Mouse (Mus musculus) MEL (cell line): Measurements from ENCODE around the gene Olfr53. TPM values are rescaled to one million over a fixed set of nuclear protein-coding genes. Genes with fewer than 3 reads are reported as not detected.
"Not testable (repeated sequence)": the region's sequence is repeated elsewhere in the genome, so short reads cannot be mapped to it uniquely, and the experiment has no call there.

ENCODE experiments used
- DNase-seq: peaks from one replicate; pipeline ENCODE4 v3.0.0; 2011; ENCODE audit warnings: low read depth, low spot score
- H3K27ac ChIP-seq: 2 replicates; pipeline ENCODE4 v1.5.1; 2012; ENCODE audit warnings: low read depth, mild to moderate bottlenecking, control low read depth, low read length, moderate library complexity; ENCODE audit not compliant: control insufficient read depth
- H3K27me3 ChIP-seq, 2 experiments: fragments of 150-350 bp in 1 of 2; sonication (generic) in 1 of 2; 2 replicates each; pipeline ENCODE4 v1.6.1; 2012; ENCODE audit warnings: low read length in 2 of 2, mild to moderate bottlenecking in 2 of 2, improper control_type of control experiment in 1 of 2, moderate library complexity in 1 of 2; ENCODE audit not compliant: insufficient read depth in 2 of 2, control insufficient read depth in 1 of 2
- H3K36me3 ChIP-seq, 2 experiments: 2 replicates each; pipeline ENCODE4 v1.6.1; 2012 to 2014; ENCODE audit warnings: low read length in 2 of 2, improper control_type of control experiment in 1 of 2, inconsistent platforms in 1 of 2, mild to moderate bottlenecking in 1 of 2; ENCODE audit not compliant: insufficient read depth in 2 of 2, control insufficient read depth in 1 of 2
- H3K4me1 ChIP-seq, 2 experiments: fragments of 150-350 bp in 1 of 2; sonication (generic) in 1 of 2; 2 replicates each; pipeline ENCODE4 v1.6.1; 2012; ENCODE audit warnings: low read length in 2 of 2, improper control_type of control experiment in 1 of 2, mild to moderate bottlenecking in 1 of 2; ENCODE audit not compliant: insufficient read depth in 2 of 2, control insufficient read depth in 1 of 2
- H3K4me3 ChIP-seq, 2 experiments: fragments of 150-350 bp in 1 of 2; sonication (generic) in 1 of 2; 2 replicates each; pipeline ENCODE4 v1.5.1; 2012; ENCODE audit warnings: low read depth in 2 of 2, low read length in 2 of 2, mild to moderate bottlenecking in 2 of 2, moderate library complexity in 2 of 2, control low read depth in 1 of 2, improper control_type of control experiment in 1 of 2; ENCODE audit not compliant: control insufficient read depth in 1 of 2, insufficient read depth in 1 of 2
- H3K79me2 ChIP-seq: 2 replicates; pipeline ENCODE4 v1.6.1; 2012; ENCODE audit warnings: mild to moderate bottlenecking, low read length, moderate library complexity; ENCODE audit not compliant: control insufficient read depth, poor library complexity, insufficient read depth
- H3K9ac ChIP-seq: 2 replicates; pipeline ENCODE4 v1.6.1; 2012; ENCODE audit warnings: low read depth, mild to moderate bottlenecking, control low read depth, low read length, moderate library complexity; ENCODE audit not compliant: control insufficient read depth, poor library complexity, severe bottlenecking
- H3K9me3 ChIP-seq: fragments of 150-350 bp; sonication (generic); replicated peaks from 2 replicates; pipeline ENCODE4 v1.6.1; 2012; ENCODE audit warnings: mild to moderate bottlenecking, low read length, improper control_type of control experiment, moderate library complexity; ENCODE audit not compliant: insufficient read depth
- CHD1 ChIP-seq: IDR thresholded peaks from 2 replicates; pipeline ENCODE4 v1.6.1; 2012; ENCODE audit warnings: low read depth, mild to moderate bottlenecking, inconsistent platforms, low read length, improper control_type of control experiment
- CTCF ChIP-seq, 3 experiments: IDR thresholded peaks in 2 of 3; conservative IDR thresholded peaks in 1 of 3; 2 replicates each; pipeline ENCODE4 v1.5.1; 2011 to 2012; ENCODE audit warnings: low read length in 3 of 3, low read depth in 2 of 3, mild to moderate bottlenecking in 2 of 3, improper control_type of control experiment in 1 of 3, inconsistent platforms in 1 of 3, mixed read lengths in 1 of 3, moderate library complexity in 1 of 3; ENCODE audit not compliant: control insufficient read depth in 1 of 3, insufficient read depth in 1 of 3, poor library complexity in 1 of 3, severe bottlenecking in 1 of 3
- E2F4 ChIP-seq: IDR thresholded peaks from 2 replicates; pipeline ENCODE4 v1.6.1; 2011; ENCODE audit warnings: low read depth, low read length, improper control_type of control experiment, borderline replicate concordance
- ELF1 ChIP-seq: IDR thresholded peaks from 2 replicates; pipeline ENCODE4 v1.6.1; 2014; ENCODE audit warnings: low read depth, mild to moderate bottlenecking, inconsistent platforms, low read length, improper control_type of control experiment, moderate library complexity
- HCFC1 ChIP-seq: IDR thresholded peaks from 2 replicates; pipeline ENCODE4 v1.6.1; 2012; ENCODE audit warnings: low read depth, mild to moderate bottlenecking, inconsistent platforms, low read length, improper control_type of control experiment, moderate library complexity
- MAFK ChIP-seq: IDR thresholded peaks from 2 replicates; pipeline ENCODE4 v1.6.1; 2011; ENCODE audit warnings: low read depth, mild to moderate bottlenecking, low read length, improper control_type of control experiment, borderline replicate concordance
- MAX ChIP-seq: IDR thresholded peaks from 2 replicates; pipeline ENCODE4 v1.6.1; 2011; ENCODE audit warnings: low read length, improper control_type of control experiment
- MAZ ChIP-seq: IDR thresholded peaks from 2 replicates; pipeline ENCODE4 v1.6.1; 2012; ENCODE audit warnings: low read depth, mild to moderate bottlenecking, inconsistent platforms, low read length, improper control_type of control experiment
- MYC ChIP-seq: IDR thresholded peaks from 2 replicates; pipeline ENCODE4 v1.6.1; 2011; ENCODE audit warnings: low read depth, mild to moderate bottlenecking, low read length, improper control_type of control experiment, moderate library complexity
- POLR2A ChIP-seq, 2 experiments: IDR thresholded peaks; 2 replicates each; pipeline ENCODE4 v1.6.1; 2011 to 2012; ENCODE audit warnings: low read length in 2 of 2, mild to moderate bottlenecking in 2 of 2, control low read depth in 1 of 2, improper control_type of control experiment in 1 of 2, low read depth in 1 of 2, moderate library complexity in 1 of 2; ENCODE audit not compliant: control insufficient read depth in 1 of 2, insufficient read depth in 1 of 2, poor library complexity in 1 of 2
- RAD21 ChIP-seq: IDR thresholded peaks from 2 replicates; pipeline ENCODE4 v1.6.1; 2011; ENCODE audit warnings: mild to moderate bottlenecking, low read depth, low read length, improper control_type of control experiment
- TAL1 ChIP-seq: IDR thresholded peaks from 2 replicates; pipeline ENCODE4 v1.6.1; 2012; ENCODE audit warnings: mild to moderate bottlenecking, inconsistent platforms, low read length, moderate library complexity, mixed read lengths
- TCF12 ChIP-seq: IDR thresholded peaks from 2 replicates; pipeline ENCODE4 v1.6.1; 2014; ENCODE audit warnings: low read depth, mild to moderate bottlenecking, inconsistent platforms, low read length, improper control_type of control experiment, moderate library complexity
- USF1 ChIP-seq: IDR thresholded peaks from 2 replicates; pipeline ENCODE4 v1.6.1; 2014; ENCODE audit warnings: low read depth, mild to moderate bottlenecking, inconsistent platforms, low read length, improper control_type of control experiment, moderate library complexity
- USF2 ChIP-seq, 2 experiments: IDR thresholded peaks; 2 replicates each; pipeline ENCODE4 v1.6.1; 2011 to 2012; ENCODE audit warnings: improper control_type of control experiment in 2 of 2, low read length in 2 of 2, borderline replicate concordance in 1 of 2, inconsistent platforms in 1 of 2, low read depth in 1 of 2, mild to moderate bottlenecking in 1 of 2; ENCODE audit not compliant: insufficient read depth in 1 of 2
- ZKSCAN1 ChIP-seq: IDR thresholded peaks from 2 replicates; pipeline ENCODE4 v1.6.1; 2012; ENCODE audit warnings: low read depth, mild to moderate bottlenecking, inconsistent platforms, low read length, improper control_type of control experiment, moderate library complexity
- ZMIZ1 ChIP-seq: IDR thresholded peaks from 2 replicates; pipeline ENCODE4 v1.6.1; 2012; ENCODE audit warnings: low read depth, mild to moderate bottlenecking, inconsistent platforms, low read length, improper control_type of control experiment, moderate library complexity
- ZNF384 ChIP-seq: IDR thresholded peaks from 2 replicates; pipeline ENCODE4 v1.6.1; 2012; ENCODE audit warnings: low read depth, mild to moderate bottlenecking, inconsistent platforms, low read length, improper control_type of control experiment
- polyA plus RNA-seq, 2 experiments: library from polyadenylated mRNA; stranded (reverse) in 1 of 2; unstranded in 1 of 2; fragments of >175 nt in 1 of 2; fragments of >200 nt in 1 of 2; gene quantifications; 2 replicates each; pipeline versions ENCODE4 v1.2.1 to v1.2.4; 2012; ENCODE audit warnings: low replicate concordance in 2 of 2, low read depth in 1 of 2; ENCODE audit not compliant: insufficient read length in 2 of 2, insufficient read depth in 1 of 2, missing spikeins in 1 of 2
- total RNA-seq: library from RNA; depleted of rRNA; stranded (reverse); fragments of 300-350 nt; gene quantifications from 2 replicates; pipeline ENCODE4 v1.2.3, GENCODE M21; 2012

Olfr53 gene
- total and polyA plus RNA-seq, 3 experiments = not detected

GRCm38 (mm10) chr7:140659630-140660029, 13.4 kb downstream of the Olfr53 start, which contains the start of gene Olfr539:
TSS of gene Olfr539 (plus strand) at chr7:140659930.
- Histone ChIP-seq H3K27ac (no peak within 1 kb of the TSS), H3K9me3 (no peaks in the 10 kb centered on the region), H3K27me3 (no peaks in the 10 kb centered on the region), H3K9ac (no peak within 1 kb of the TSS), H3K4me1 (no peaks in the 10 kb centered on the region), H3K79me2 (no peaks in the 10 kb centered on the region), H3K4me3 (no peak within 1 kb of the TSS), H3K36me3 (no peaks in the 10 kb centered on the region)
- no peak for DNase-seq
- TF ChIP-seq TAL1 (no peak), POLR2A (IDR thresholded peaks at IDR 0.05; ENCODE audit: control insufficient read depth in 1 of 2, insufficient read depth in 1 of 2, low read depth in 1 of 2, low read length in 2 of 2, poor library complexity in 1 of 2) (no peak), RAD21 (no peak), CHD1 (no peak), ELF1 (no peak), MAZ (no peak), E2F4 (no peak), USF1 (no peak), ZKSCAN1 (no peak), TCF12 (no peak), ZNF384 (no peak), MAX (no peak), ZMIZ1 (no peak), MAFK (no peak), HCFC1 (no peak), USF2 (IDR thresholded peaks at IDR 0.05; ENCODE audit: borderline replicate concordance in 1 of 2, insufficient read depth in 1 of 2, low read depth in 1 of 2, low read length in 2 of 2) (no peak), MYC (no peak), CTCF (IDR thresholded peaks at IDR 0.05 in 2 of 3, conservative IDR thresholded peaks at IDR 0.05 in 1 of 3; ENCODE audit: control insufficient read depth in 1 of 3, insufficient read depth in 1 of 3, low read depth in 2 of 3, low read length in 3 of 3, poor library complexity in 1 of 3, severe bottlenecking in 1 of 3) (no peak)

GRCm38 (mm10) chr7:140670693-140671092, 24.4 kb downstream of the Olfr53 start:
- not testable (repeated sequence) for H3K36me3 ChIP-seq, DNase-seq, H3K9ac ChIP-seq, H3K27me3 ChIP-seq, H3K9me3 ChIP-seq, H3K79me2 ChIP-seq, H3K4me1 ChIP-seq, H3K27ac ChIP-seq, H3K4me3 ChIP-seq
